Mouse (Mus musculus) bone marrow macrophage, adult 2 months (primary cell): ENCODE measurements at regions not wholly inside any gene's neighbourhood (a gene's known extent, or its start where the extent isn't known, plus 50 kb on each side); places are given as distances from the start of the nearest gene placed in this dataset.

Experiments used
- H3K27ac ChIP-seq: 2 replicates; pipeline ENCODE4 v1.5.1; 2012; ENCODE audit warnings: low read depth, low read length; ENCODE audit not compliant: insufficient read depth
- H3K4me1 ChIP-seq: 2 replicates; pipeline ENCODE4 v1.6.1; 2012; ENCODE audit warnings: low read length; ENCODE audit not compliant: control insufficient read depth, insufficient read depth
- H3K4me3 ChIP-seq: 2 replicates; pipeline ENCODE4 v1.5.1; 2012; ENCODE audit warnings: mild to moderate bottlenecking, low read length, moderate library complexity; ENCODE audit not compliant: insufficient read depth
- CTCF ChIP-seq: IDR thresholded peaks from 2 replicates; pipeline ENCODE4 v1.5.1; 2012; ENCODE audit warnings: low read depth, mild to moderate bottlenecking, low read length, moderate library complexity
- POLR2A ChIP-seq: IDR thresholded peaks from 2 replicates; pipeline ENCODE4 v1.6.1; 2012; ENCODE audit warnings: mild to moderate bottlenecking, low read depth, low read length, borderline replicate concordance

DNA sequence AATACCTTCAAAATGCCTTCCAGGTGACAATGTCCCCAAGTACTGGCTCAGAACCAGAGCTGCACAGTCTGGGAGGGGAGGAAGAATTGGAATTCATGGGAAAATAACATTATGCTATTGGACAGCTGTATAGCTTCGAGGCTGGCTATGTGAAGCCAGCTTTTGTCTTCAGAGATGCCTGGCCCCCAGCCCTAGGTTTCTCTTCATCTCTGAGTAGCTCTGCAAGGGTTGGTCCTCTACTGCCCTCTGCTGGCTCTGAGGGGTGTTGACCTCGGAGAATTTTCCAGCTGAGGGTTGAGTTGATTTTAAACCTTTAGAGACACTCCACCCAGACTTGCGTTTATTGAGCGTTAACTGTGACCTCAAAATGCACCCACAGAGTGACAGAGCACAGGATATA is 63.3 kb upstream of the Bace2 start:
- Histone ChIP-seq H3K4me1 (peaks cover 8% of the 10 kb centered on the region), H3K27ac (no peak overlapping the region), H3K4me3 (no peak overlapping the region)
- TF ChIP-seq POLR2A (no peak), CTCF (peak; percentile 98)

DNA sequence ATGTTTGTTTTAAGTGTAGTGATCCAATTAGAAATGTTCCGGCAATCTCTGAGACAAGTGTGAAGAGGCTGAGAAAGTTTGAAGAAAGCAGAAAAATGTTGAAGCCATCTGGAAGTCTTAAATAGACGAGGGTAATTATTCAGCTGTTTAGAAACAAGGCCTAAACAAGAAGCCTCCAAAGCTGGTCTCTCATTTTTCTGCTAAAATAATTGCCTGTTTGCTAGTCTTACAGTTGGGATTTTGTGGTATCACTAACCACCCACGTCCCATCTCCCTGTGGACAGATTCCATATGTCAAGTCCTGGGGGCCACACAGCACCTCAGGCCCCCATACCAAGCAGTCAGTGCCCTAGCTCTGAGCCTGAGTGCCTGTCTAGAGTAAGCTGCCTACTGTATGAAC is 59.4 kb upstream of the Bace2 start:
- Histone ChIP-seq H3K4me3 (no peak overlapping the region), H3K4me1 (no peaks in the 10 kb centered on the region), H3K27ac (no peak overlapping the region)
- no peak for TF ChIP-seq POLR2A
- no peak for TF ChIP-seq CTCF

DNA sequence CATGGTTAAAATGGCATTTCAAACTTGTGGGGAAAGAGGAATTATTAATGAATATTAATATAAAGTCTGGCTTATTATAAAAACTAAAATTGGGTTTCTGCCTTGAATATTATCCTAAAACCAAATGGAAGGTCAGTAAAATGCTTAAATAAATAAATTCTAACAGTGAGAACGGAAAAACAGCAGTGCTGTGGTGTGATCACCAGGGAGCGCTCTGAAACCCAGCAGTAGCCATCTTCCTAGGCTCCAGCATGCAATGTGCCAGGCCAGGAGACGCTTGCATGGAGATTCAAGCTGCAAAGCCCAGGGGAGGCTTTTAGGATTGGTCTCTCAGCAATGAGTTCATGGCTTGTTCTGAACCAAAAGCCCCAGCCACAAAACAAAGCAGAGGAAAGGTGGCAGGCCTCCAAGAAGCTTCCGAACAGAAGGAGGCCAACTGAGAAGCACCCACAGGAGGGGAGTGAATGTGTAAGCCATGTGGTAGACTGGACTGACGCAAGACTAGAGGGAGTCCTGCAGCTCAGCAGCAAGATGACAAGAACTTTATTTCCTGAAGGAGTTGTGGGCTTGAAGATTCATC is 52.3 kb upstream of the Bace2 start:
- Histone ChIP-seq H3K4me1 (no peaks in the 10 kb centered on the region), H3K4me3 (no peak overlapping the region), H3K27ac (no peak overlapping the region)
- TF ChIP-seq POLR2A (no peak), CTCF (no peak)
